ENCODE assay signal across 8 mouse cellular contexts in the genomic region with DNA sequence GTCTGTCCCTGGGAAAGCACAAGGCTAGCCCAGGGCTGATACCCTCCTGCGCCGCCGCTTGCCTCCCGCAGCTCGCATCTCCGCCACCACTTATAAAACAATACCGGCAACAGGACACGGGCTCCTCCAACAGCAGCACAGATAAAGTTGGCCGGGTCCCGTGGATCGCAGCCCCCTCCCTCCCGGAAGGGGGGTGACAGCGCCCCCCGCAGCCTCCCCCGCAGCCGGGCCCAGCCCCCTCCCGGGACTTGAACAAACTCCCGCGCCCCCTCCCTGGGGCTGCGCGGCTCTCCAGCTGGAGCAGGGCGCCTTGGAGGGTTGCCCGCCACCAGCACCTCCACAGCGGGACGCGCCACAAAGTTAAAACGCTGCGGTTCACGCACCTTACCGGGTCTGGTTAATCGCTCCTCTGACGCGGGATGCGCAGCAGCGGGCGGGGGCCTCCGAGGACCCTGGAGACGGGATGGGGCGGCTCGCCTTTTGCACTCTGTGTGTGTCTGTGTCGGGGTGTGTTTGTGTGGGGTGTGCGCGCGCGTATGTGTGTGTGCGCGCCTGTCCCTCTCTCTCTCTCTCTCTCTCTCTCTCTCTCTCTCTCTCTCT. TPM values are rescaled to one million over a fixed set of nuclear protein-coding genes. Genes with fewer than 3 reads are reported as not detected.
DNase-seq lines count a peak whose midpoint lies in the region; ATAC-seq and TF ChIP-seq lines count a peak whose summit lies in the region.

A gene (minus strand): TSS at position 547 of the 600 bp plus-strand sequence.

- H3K9me3 ChIP-seq in neural tube, embryonic 15.5 days (replicated peaks) = no peaks in the 10 kb centered on the region

- peak within 1 kb of the TSS; percentile 78 for H3K4me2 ChIP-seq in neural tube, embryonic 15.5 days

- no peaks in the 10 kb centered on the region for H3K27me3 ChIP-seq in neural tube, embryonic 15.5 days (replicated peaks)
- H3K27me3 ChIP-seq in thymus, adult 2 months (ENCODE audit: control insufficient read depth, insufficient read depth, low read length) = peaks cover 8% of the 10 kb centered on the region; the same call in 1 of the 2 replicates

- peak within 1 kb of the TSS; percentile 87 for H3K4me3 ChIP-seq in lung, adult 2 months (replicated peaks; ENCODE audit: extremely low read depth, low read depth, low read length)
- H3K4me3 ChIP-seq in neural tube, embryonic 15.5 days (replicated peaks) = peak within 1 kb of the TSS; percentile 55
- H3K4me3 ChIP-seq in thymus, adult 2 months (ENCODE audit: control insufficient read depth, insufficient read depth, low read length) = peak within 1 kb of the TSS; percentile 85

- WGBS in lung, adult 2 months = under 1% methylated on average over 45 of the region's 47 CpGs
- WGBS in neural tube, embryonic 15.5 days = under 1% methylated on average over 41 of the region's 47 CpGs
- under 1% methylated on average over 46 of the region's 47 CpGs for WGBS in thymus, adult 2 months

- H3K27ac ChIP-seq in neural tube, embryonic 15.5 days (replicated peaks) = peak within 1 kb of the TSS; percentile 75
- H3K27ac ChIP-seq in thymus, adult 2 months (ENCODE audit: control insufficient read depth, insufficient read depth, low read length) = no peak within 1 kb of the TSS

- peak within 1 kb of the TSS; percentile 70 for H3K9ac ChIP-seq in neural tube, embryonic 15.5 days (replicated peaks)

- peak; percentile 39 to 56 for ATAC-seq in hematopoietic stem cell, adult 5-6 weeks (replicated peaks in 1 of 2; ENCODE audit: insufficient read depth in 1 of 2, low FRiP score in 2 of 2, low TSS enrichment in 1 of 2, low read depth in 1 of 2, poor library complexity in 2 of 2, severe bottlenecking in 2 of 2)
- peak; percentile 79 for ATAC-seq in neural tube, embryonic 15.5 days (ENCODE audit: low FRiP score)

- no peaks in the 10 kb centered on the region for H3K4me1 ChIP-seq in lung, adult 2 months (ENCODE audit: control insufficient read depth, insufficient read depth, low read length)
- peaks cover 28% of the 10 kb centered on the region for H3K4me1 ChIP-seq in neural tube, embryonic 15.5 days
- H3K4me1 ChIP-seq in thymus, adult 2 months (replicated peaks; ENCODE audit: control insufficient read depth, insufficient read depth, low read length) = peaks cover 8% of the 10 kb centered on the region; the same call in 1 of the 2 replicates

- DNase-seq in ES-CJ7 (ENCODE audit: low read depth, low spot score) = peak; percentile 55
- peak; percentile 6 for DNase-seq in cerebellum, adult 9-10 months
- DNase-seq in frontal cortex, adult 2 months (ENCODE audit: extremely low spot score in 1 of 2, low spot score in 1 of 2) = peak; percentile 20 to 63
- DNase-seq in layer of hippocampus, adult 9-11 months = peak; percentile 21
- DNase-seq in lung, adult 2 months = peak; percentile 69
- peak; percentile 31 for DNase-seq in thymus, adult 2 months

- no peaks in the 10 kb centered on the region for H3K36me3 ChIP-seq in neural tube, embryonic 15.5 days
- H3K36me3 ChIP-seq in thymus, adult 2 months (ENCODE audit: control insufficient read depth, insufficient read depth, low read length) = no peaks in the 10 kb centered on the region

- no peak for TF ChIP-seq POLR2A in lung, adult 2 months (IDR thresholded peaks at IDR 0.05; ENCODE audit: borderline replicate concordance, extremely low read depth, low read depth, low read length)
- no peak for TF ChIP-seq POLR2A in thymus, adult 2 months (IDR thresholded peaks at IDR 0.05; ENCODE audit: control insufficient read depth, extremely low read depth, insufficient read depth, low read length, poor library complexity)

- TF ChIP-seq CTCF in lung, adult 2 months (IDR thresholded peaks at IDR 0.05; ENCODE audit: insufficient read depth, low read length) = no peak
- TF ChIP-seq CTCF in thymus, adult 2 months (IDR thresholded peaks at IDR 0.05; ENCODE audit: borderline replicate concordance, control insufficient read depth, extremely low read depth, insufficient read depth, low read length, poor library complexity) = no peak

RNA-seq across cellular contexts. Expression of the gene that starts here (rescaled TPM):
- 27.9 and 28.2 TPM in 2 replicates for polyA plus RNA-seq in frontal cortex, adult 2 months (2012; rRNA removed)
- total RNA-seq in hematopoietic stem cell, adult 5-6 weeks (2017) = 1.6 and 2.9 TPM in 2 replicates
- polyA plus RNA-seq in lung, adult 2 months (2012; rRNA removed) = 5.0 and 8.6 TPM in 2 replicates
- polyA plus RNA-seq in neural tube, embryonic 15.5 days (2015; fragmentation: Nextera tagmentation; extraction: Ambion mirVana) = 32.0 and 34.8 TPM in 2 replicates
- 0.64 and 0.81 TPM in 2 replicates for polyA plus RNA-seq in thymus, adult 2 months (2012; rRNA removed)

Comparison
In these comparisons a context has a peak if more than half of its experiments do, and no peak if none do; other contexts are left out.
1. Peak in DNase-seq and H3K4me3 ChIP-seq in thymus, adult 2 months; RNA of the gene not detected or under 1 TPM.
2. DNase-seq: peak in every context shown above with its lines; median percentile 69 in lung, adult 2 months; 55 in ES-CJ7; 42 in frontal cortex, adult 2 months; 31 in thymus, adult 2 months; 21 in layer of hippocampus, adult 9-11 months; 6 in cerebellum, adult 9-10 months.